Comparison of ENCODE assay signal across 8 mouse cellular contexts in genomic region chr7:35585191-35586054, GRCm38 (mm10). TPM values are rescaled to one million over a fixed set of nuclear protein-coding genes. Genes with fewer than 3 reads are reported as not detected.
A peak's percentile ranks its signal among the peaks of the same experiment; 100 is the strongest.
DNase-seq lines count a peak whose midpoint lies in the region; ATAC-seq and TF ChIP-seq lines count a peak whose summit lies in the region.

TSS of gene Rgs9bp (minus strand) at chr7:35585582.

- H3K27ac ChIP-seq in kidney, adult 2 months (ENCODE audit: insufficient read depth, low read depth, low read length), result no peak within 1 kb of the TSS; the same call in 1 of the 2 replicates
- peak within 1 kb of the TSS; percentile 65 for H3K27ac ChIP-seq in lung, embryonic 15.5 days
- H3K27ac ChIP-seq in olfactory bulb, adult 2 months (ENCODE audit: insufficient read depth, low read depth, low read length), result no peak within 1 kb of the TSS

- no peak for ATAC-seq in cerebellum, adult (ENCODE audit: insufficient number of reproducible peaks, low FRiP score, low TSS enrichment)
- ATAC-seq in common myeloid progenitor, adult 5-6 weeks (replicated peaks; ENCODE audit: low read depth, poor library complexity, severe bottlenecking), result peak; percentile 23
- peak; percentile 90 for ATAC-seq in lung, embryonic 15.5 days (ENCODE audit: borderline replicate concordance, extremely low read depth, low FRiP score, low TSS enrichment)

- TF ChIP-seq CTCF in kidney, adult 2 months (conservative IDR thresholded peaks at IDR 0.05; ENCODE audit: insufficient read depth, insufficient read length, low read depth, low read length), result no peak
- no peak for TF ChIP-seq CTCF in olfactory bulb, adult 2 months (IDR thresholded peaks at IDR 0.05; ENCODE audit: insufficient read depth, low read depth, low read length)

- peak; percentile 21 for DNase-seq in cerebellum, adult 11 months
- peak; percentile 54 to 55 for DNase-seq in heart, adult 18-20 months
- DNase-seq in kidney, adult 2 months, result peak; percentile 80
- peak; percentile 53 for DNase-seq in urinary bladder, postnatal 14 days (ENCODE audit: low spot score)

- peak within 1 kb of the TSS; percentile 86 for H3K4me3 ChIP-seq in kidney, adult 2 months (ENCODE audit: insufficient read depth, low read depth, low read length)
- H3K4me3 ChIP-seq in lung, embryonic 15.5 days, result peak within 1 kb of the TSS; percentile 91
- H3K4me3 ChIP-seq in olfactory bulb, adult 2 months (ENCODE audit: insufficient read depth, low read depth, low read length), result peak within 1 kb of the TSS; percentile 64

- peak within 1 kb of the TSS; percentile 97 for H3K4me2 ChIP-seq in lung, embryonic 15.5 days

- H3K36me3 ChIP-seq in kidney, adult 2 months (ENCODE audit: control insufficient read depth, insufficient read depth, low read length), result no peaks in the 10 kb centered on the region
- H3K36me3 ChIP-seq in lung, embryonic 15.5 days, result no peaks in the 10 kb centered on the region

- no peaks in the 10 kb centered on the region for H3K9me3 ChIP-seq in lung, embryonic 15.5 days

- no peak for TF ChIP-seq POLR2A in kidney, adult 2 months (IDR thresholded peaks at IDR 0.05; ENCODE audit: low read depth, low read length)
- TF ChIP-seq POLR2A in olfactory bulb, adult 2 months (IDR thresholded peaks at IDR 0.05; ENCODE audit: insufficient read depth, low read depth, low read length), result no peak; the same call in 1 of the 2 replicates

- H3K9ac ChIP-seq in lung, embryonic 15.5 days, result peak within 1 kb of the TSS; percentile 80

- WGBS in kidney, adult 2 months, result under 1% methylated on average over 45 of the region's 45 CpGs
- under 1% methylated on average over 45 of the region's 45 CpGs for WGBS in lung, embryonic 15.5 days
- 1% methylated on average over 45 of the region's 45 CpGs for WGBS in olfactory bulb, adult 2 months

- no peaks in the 10 kb centered on the region for H3K4me1 ChIP-seq in kidney, adult 2 months (ENCODE audit: control insufficient read depth, insufficient read depth, low read length)
- peaks cover 22% of the 10 kb centered on the region for H3K4me1 ChIP-seq in lung, embryonic 15.5 days
- peaks cover 23% of the 10 kb centered on the region for H3K4me1 ChIP-seq in olfactory bulb, adult 2 months (ENCODE audit: control insufficient read depth, insufficient read depth, low read length)

- H3K27me3 ChIP-seq in kidney, adult 2 months (replicated peaks; ENCODE audit: control insufficient read depth, insufficient read depth, low read length), result no peaks in the 10 kb centered on the region
- H3K27me3 ChIP-seq in lung, embryonic 15.5 days, result peaks cover 43% of the 10 kb centered on the region

RNA-seq across cellular contexts. Expression of gene Rgs9bp, which starts in this region (rescaled TPM):
- 1.4 and 2.1 TPM in 2 replicates for total RNA-seq in common myeloid progenitor, adult 5-6 weeks (2017)
- under 1 TPM in 1 of 2 experiments, not detected in 1; 0.10 TPM for total RNA-seq in heart, adult 18-20 months (2021)
- polyA plus RNA-seq in kidney, adult 2 months (2012; rRNA removed), result 0.14 and 0.18 TPM in 2 replicates
- polyA plus RNA-seq in lung, embryonic 15.5 days (2015; fragmentation: Nextera tagmentation; extraction: Ambion mirVana), result 0.05 and 0.14 TPM in 2 replicates
- not detected in 2 replicates for polyA plus RNA-seq in olfactory bulb, adult 2 months (2012; ENCODE audit: insufficient read depth, insufficient read length, low replicate concordance, missing spikeins)

Comparison
In these comparisons a context has a peak if more than half of its experiments do, and no peak if none do; other contexts are left out.
1. Peak in DNase-seq in heart, adult 18-20 months; RNA of the gene not detected or under 1 TPM.
2. Peak in DNase-seq and H3K4me3 ChIP-seq in kidney, adult 2 months; RNA of the gene not detected or under 1 TPM.
3. Peak in ATAC-seq, H3K4me3 ChIP-seq, H3K27ac ChIP-seq, H3K9ac ChIP-seq and H3K4me2 ChIP-seq in lung, embryonic 15.5 days; RNA of the gene not detected or under 1 TPM.
4. DNase-seq: peak in every context shown above with its lines; median percentile 80 in kidney, adult 2 months; 54 in heart, adult 18-20 months; 53 in urinary bladder, postnatal 14 days; 21 in cerebellum, adult 11 months.